Mouse (Mus musculus) spleen, adult 2 months (tissue): ENCODE data around the gene Grpel1.

Experiments
- CTCF ChIP-seq: fragments of 200-500 bp; IDR thresholded peaks from 2 replicates; pipeline ENCODE4 v1.5.1; 2011; ENCODE audit warnings: mild to moderate bottlenecking, inconsistent platforms; ENCODE audit not compliant: insufficient read depth, insufficient read length, insufficient replicate concordance; ENCODE audit errors: extremely low read depth
- POLR2A ChIP-seq: fragments of 200-500 bp; IDR thresholded peaks from 2 replicates; pipeline ENCODE4 v1.6.1; 2011; ENCODE audit warnings: low read depth, low read length, inconsistent platforms

- TF ChIP-seq CTCF: no peak
- TF ChIP-seq POLR2A: no peak
These were observed 7.1 kb upstream of the Grpel1 start for GRCm38 (mm10) chr5:36457706-36458105.
